Mouse (Mus musculus) sigmoid colon, adult 10 weeks (tissue): ENCODE data around the gene Rnf180. TPM values are rescaled to one million over a fixed set of nuclear protein-coding genes. Genes with fewer than 3 reads are reported as not detected.

ENCODE experiments used
- polyA plus RNA-seq: library from polyadenylated mRNA; stranded (reverse); fragments of 350-450 nt; fragmentation: Illumina TruSeq; extraction: RNeasy Lipid Tissue Mini Kit (QIAGEN cat#74804); gene quantifications from one replicate; pipeline ENCODE4 v1.2.3, GENCODE M21; 2014; ENCODE audit warnings: low read depth, low replicate concordance

Rnf180 gene
- polyA plus RNA-seq, result 12.2 TPM

DNA sequence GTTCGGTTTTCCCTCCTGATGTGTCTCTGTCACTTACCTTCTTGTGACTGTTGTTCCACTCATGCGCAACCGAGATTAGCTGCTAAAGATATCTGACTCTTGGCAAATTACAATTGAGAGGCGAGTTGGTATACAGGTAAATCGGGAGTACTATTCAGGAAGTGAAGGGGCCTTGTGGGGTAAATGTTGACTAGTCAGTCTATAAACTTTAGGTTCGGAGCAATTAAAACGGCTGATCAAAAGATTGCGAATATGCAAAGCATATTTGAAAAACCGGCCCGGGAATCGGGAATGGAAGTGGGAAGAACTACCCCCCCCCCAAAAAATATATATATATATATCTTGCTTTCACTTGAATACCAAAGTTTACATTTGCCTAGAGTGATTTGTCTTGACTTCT is at the start of gene Rnf180:
Gene Rnf180, minus strand, starts transcription at position 101 of the 400 bp plus-strand sequence.

DNA sequence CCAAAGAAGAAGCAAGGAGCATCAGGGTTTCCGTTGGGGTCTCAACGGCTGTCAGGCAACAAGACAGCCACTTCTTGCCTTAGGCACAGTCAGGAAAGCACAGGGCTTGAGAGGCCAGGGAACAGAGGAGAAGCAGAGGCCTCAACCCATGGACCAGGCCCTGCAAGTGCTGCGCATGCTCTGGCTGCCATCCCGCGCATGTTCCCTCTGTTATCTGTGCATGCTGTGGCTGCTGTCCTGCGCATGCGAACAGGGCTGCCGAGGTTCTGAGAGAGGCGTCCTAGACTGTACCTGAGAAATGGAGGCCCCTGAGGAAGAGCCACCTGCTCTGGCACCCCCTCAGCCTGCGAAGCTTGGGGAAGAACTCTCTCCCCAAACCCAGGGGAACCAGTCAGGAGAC is 212.8 kb downstream of the Rnf180 start, which contains the start of gene 4933425L06Rik:
Gene 4933425L06Rik, plus strand, starts transcription at position 261 of the 400 bp plus-strand sequence.

Other genes with a start within 250 kb of the Rnf180 start
- 12.8 TPM for gene Rgs7bp, start 239.9 kb downstream of the Rnf180 start, polyA plus RNA-seq
- gene 4933425L06Rik, start 212.7 kb downstream of the Rnf180 start, polyA plus RNA-seq, result not detected
- gene Htr1a, start 148.8 kb upstream of the Rnf180 start, polyA plus RNA-seq, result not detected